Mouse (Mus musculus): ENCODE results near the gene Slc25a30.
"Not testable (repeated sequence)": the region's sequence is repeated elsewhere in the genome, so short reads cannot be mapped to it uniquely, and the experiment has no call there.

DNA sequence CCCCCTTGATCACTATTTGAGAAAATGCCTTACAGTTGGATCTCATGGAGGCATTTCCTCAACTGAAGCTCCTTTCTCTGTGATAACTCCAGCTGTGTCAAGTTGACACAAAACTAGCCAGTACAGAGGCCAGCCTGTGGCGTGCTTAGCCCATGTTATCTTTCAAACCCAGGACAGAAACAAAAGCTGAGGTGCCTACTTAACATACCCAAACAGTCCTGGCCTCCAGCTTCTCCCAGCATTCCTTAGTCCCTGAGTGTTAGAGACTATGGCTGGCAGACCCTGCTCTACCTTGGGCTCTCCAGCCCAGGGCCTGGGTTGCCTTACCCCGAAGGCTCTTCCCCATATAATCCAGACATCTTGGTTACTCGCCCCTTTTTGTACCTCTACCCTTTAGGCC lies 14.4 kb downstream of the Slc25a30 start:
- not testable (repeated sequence) for TF ChIP-seq GATA1 (IDR thresholded peaks at IDR 0.05; ENCODE audit: borderline replicate concordance, low read length); FLI1 (IDR thresholded peaks at IDR 0.05; ENCODE audit: low read length)

Measured in megakaryocyte, embryonic 14.5 days (primary cell).